14 mouse cellular contexts compared by ENCODE assay signal in genomic region chr4:118074236-118074635, GRCm38 (mm10).
DNase-seq lines count a peak whose midpoint lies in the region; ATAC-seq and TF ChIP-seq lines count a peak whose summit lies in the region.
"Had no signal": no experiment of that assay in that cellular context is flagged by ENCODE, and none has a peak within 500 bp of the region (broad histone marks: within the 10 kb centered on the region; RNA-seq: fewer than 3 reads in every experiment).

No protein-coding gene starts in this region.

- ATAC-seq in intestine, postnatal 0 days = no peak
- no peak for ATAC-seq in intestine, embryonic 16.5 days
- no peak for ATAC-seq in Patski
- no peak for ATAC-seq in stomach, postnatal 0 days (ENCODE audit: low FRiP score, low TSS enrichment)

- WGBS in intestine, postnatal 0 days = 86% methylated on average over 4 of the region's 4 CpGs
- 93% methylated on average over 4 of the region's 4 CpGs for WGBS in intestine, embryonic 16.5 days
- 94% methylated on average over 4 of the region's 4 CpGs for WGBS in stomach, postnatal 0 days

- no peaks in the 10 kb centered on the region for H3K9me3 ChIP-seq in intestine, postnatal 0 days (ENCODE audit: control insufficient read depth)
- no peaks in the 10 kb centered on the region; the same call in 1 of the 2 replicates for H3K9me3 ChIP-seq in intestine, embryonic 16.5 days (ENCODE audit: control insufficient read depth, low read length)
- no peaks in the 10 kb centered on the region for H3K9me3 ChIP-seq in stomach, postnatal 0 days (ENCODE audit: control insufficient read depth, low read length)
- H3K9me3 ChIP-seq: G1E; midbrain, embryonic 12.5 days had no signal

- POLR2A ChIA-PET in Patski (lab: Charles Lee) = no interaction called here

- no peaks in the 10 kb centered on the region for H3K4me1 ChIP-seq in intestine, postnatal 0 days (replicated peaks; ENCODE audit: control insufficient read depth, insufficient read depth, low read length)
- H3K4me1 ChIP-seq in intestine, embryonic 16.5 days (ENCODE audit: control insufficient read depth, insufficient read depth, low read length) = peaks cover 14% of the 10 kb centered on the region
- peaks cover 8% of the 10 kb centered on the region for H3K4me1 ChIP-seq in testis, adult 2 months (ENCODE audit: control insufficient read depth, insufficient read depth, low read length)
- peaks cover 3% of the 10 kb centered on the region; the same call in 1 of the 2 replicates for H3K4me1 ChIP-seq in stomach, postnatal 0 days (replicated peaks; ENCODE audit: control insufficient read depth, insufficient read depth)

- H3K36me3 ChIP-seq in intestine, postnatal 0 days (ENCODE audit: control insufficient read depth, insufficient read depth) = 0 out of 2 replicates have a peak, but pooled peaks cover 4% of the 10 kb centered on the region
- 0 out of 2 replicates have a peak, but pooled peaks cover 3% of the 10 kb centered on the region for H3K36me3 ChIP-seq in intestine, embryonic 16.5 days (ENCODE audit: control insufficient read depth, insufficient read depth, low read length)
- no peaks in the 10 kb centered on the region for H3K36me3 ChIP-seq in testis, adult 2 months (ENCODE audit: control insufficient read depth, insufficient read depth, low read length)
- H3K36me3 ChIP-seq in stomach, postnatal 0 days (ENCODE audit: control insufficient read depth, insufficient read depth, low read length) = no peaks in the 10 kb centered on the region
- H3K36me3 ChIP-seq: midbrain, embryonic 12.5 days; neural tube, embryonic 13.5 days had no signal

- H3K27me3 ChIP-seq in intestine, postnatal 0 days (replicated peaks; ENCODE audit: control insufficient read depth, insufficient read depth, low read length) = no peaks in the 10 kb centered on the region
- no peaks in the 10 kb centered on the region for H3K27me3 ChIP-seq in intestine, embryonic 16.5 days (replicated peaks; ENCODE audit: control insufficient read depth, insufficient read depth, low read length)
- no peaks in the 10 kb centered on the region for H3K27me3 ChIP-seq in testis, adult 2 months (ENCODE audit: control insufficient read depth, insufficient read depth, low read length)
- no peaks in the 10 kb centered on the region for H3K27me3 ChIP-seq in Patski
- H3K27me3 ChIP-seq in stomach, postnatal 0 days (ENCODE audit: control insufficient read depth, insufficient read depth, low read length) = no peaks in the 10 kb centered on the region
- H3K27me3 ChIP-seq: midbrain, embryonic 12.5 days; neural tube, embryonic 13.5 days had no signal

- in situ Hi-C loops in Patski (cut with MboI; ENCODE audit: low pct_unique_long_range_greater_than_20kb) = no loop called here

- no peak for TF ChIP-seq EP300 in stomach, postnatal 0 days (optimal IDR thresholded peaks at IDR 0.05)

- peak; percentile 57 for TF ChIP-seq CTCF in intestine, postnatal 0 days (IDR thresholded peaks at IDR 0.05; ENCODE audit: low read depth)
- peak; percentile 58; the same call in 1 of the 2 replicates for TF ChIP-seq CTCF in testis, adult 2 months (IDR thresholded peaks at IDR 0.05; ENCODE audit: control insufficient read depth, insufficient read depth, insufficient replicate concordance, low read depth, low read length)
- TF ChIP-seq CTCF in Patski (IDR thresholded peaks at IDR 0.05) = peak; percentile 53
- peak; percentile 60 for TF ChIP-seq CTCF in stomach, postnatal 0 days (IDR thresholded peaks at IDR 0.05; ENCODE audit: low read depth)

- no peak for DNase-seq in testis, postnatal 10 days (ENCODE audit: low spot score)
- DNase-seq in Patski (ENCODE audit: low read depth, low spot score) = no peak
- no peak for DNase-seq in stomach, postnatal 0 days (ENCODE audit: low spot score)
- DNase-seq in spleen, postnatal 4 days (ENCODE audit: low spot score in 2 of 2) = no peak
- DNase-seq: adrenal gland, adult 8-10 months; kidney, adult 8-10 months; left cerebral cortex, postnatal 4 days; lung, postnatal 14 days had no signal

- H3K4me3 ChIP-seq in intestine, postnatal 0 days (ENCODE audit: low read depth, low read length) = no peak overlapping the region
- no peak overlapping the region for H3K4me3 ChIP-seq in intestine, embryonic 16.5 days (ENCODE audit: low read length)
- H3K4me3 ChIP-seq in testis, adult 2 months (ENCODE audit: control insufficient read depth, low read depth, low read length) = no peak overlapping the region
- H3K4me3 ChIP-seq in stomach, postnatal 0 days (ENCODE audit: low read depth, low read length) = no peak overlapping the region
- H3K4me3 ChIP-seq: midbrain, embryonic 12.5 days; neural tube, embryonic 13.5 days had no signal

- no peak overlapping the region for H3K4me2 ChIP-seq in intestine, postnatal 0 days (replicated peaks; ENCODE audit: low read depth)
- no peak overlapping the region for H3K4me2 ChIP-seq in intestine, embryonic 16.5 days (ENCODE audit: low read depth, low read length)
- no peak overlapping the region for H3K4me2 ChIP-seq in stomach, postnatal 0 days (replicated peaks; ENCODE audit: low read depth)
- H3K4me2 ChIP-seq: midbrain, embryonic 12.5 days; neural tube, embryonic 13.5 days had no signal

- no peak overlapping the region for H3K9ac ChIP-seq in intestine, postnatal 0 days (ENCODE audit: low read depth, low read length)
- H3K9ac ChIP-seq in intestine, embryonic 16.5 days (ENCODE audit: low read depth, low read length) = no peak overlapping the region
- no peak overlapping the region for H3K9ac ChIP-seq in stomach, postnatal 0 days (ENCODE audit: low read length)
- H3K9ac ChIP-seq: midbrain, embryonic 12.5 days; neural tube, embryonic 13.5 days had no signal

- no peak overlapping the region for H3K27ac ChIP-seq in intestine, postnatal 0 days (ENCODE audit: low read depth, low read length)
- no peak overlapping the region for H3K27ac ChIP-seq in intestine, embryonic 16.5 days (ENCODE audit: low read length)
- no peak overlapping the region for H3K27ac ChIP-seq in testis, adult 2 months (ENCODE audit: control insufficient read depth, insufficient read depth, low read depth, low read length)
- H3K27ac ChIP-seq in stomach, postnatal 0 days (replicated peaks) = no peak overlapping the region
- H3K27ac ChIP-seq: midbrain, embryonic 12.5 days; neural tube, embryonic 13.5 days had no signal

- CTCF ChIA-PET in Patski (lab: Charles Lee) = no interaction called here

- no peak for TF ChIP-seq POLR2A in testis, adult 2 months (IDR thresholded peaks at IDR 0.05; ENCODE audit: control insufficient read depth, low read depth, low read length)
